Mouse (Mus musculus) ES-E14 (cell line): ENCODE results near the gene S100pbp.

Experiments
- CHD2 ChIP-seq: IDR thresholded peaks from 2 replicates; pipeline ENCODE4 v1.6.1; 2014; ENCODE audit warnings: mild to moderate bottlenecking, low read depth, low read length, inconsistent platforms
- MAFK ChIP-seq: IDR thresholded peaks from 2 replicates; pipeline ENCODE4 v1.6.1; 2014; ENCODE audit warnings: mild to moderate bottlenecking, low read depth, low read length, inconsistent platforms; ENCODE audit not compliant: insufficient read depth
- ZC3H11A ChIP-seq: IDR thresholded peaks from 2 replicates; pipeline ENCODE4 v1.6.1; 2012; ENCODE audit warnings: low read depth, mild to moderate bottlenecking, inconsistent platforms, low read length, borderline replicate concordance
- ZNF384 ChIP-seq: IDR thresholded peaks from 2 replicates; pipeline ENCODE4 v1.6.1; 2012; ENCODE audit warnings: low read depth, low read length, inconsistent platforms

GRCm38 (mm10) chr4:129230926-129231325 is 41.4 kb upstream of the S100pbp start:
- no peak for TF ChIP-seq ZC3H11A
- TF ChIP-seq MAFK: no peak
- no peak for TF ChIP-seq CHD2
- no peak for TF ChIP-seq ZNF384
